ENCODE assay signal across 26 mouse cellular contexts in genomic region chr7:140897863-140898262, GRCm38 (mm10). TPM values are rescaled to one million over a fixed set of nuclear protein-coding genes. Genes with fewer than 3 reads are reported as not detected.
DNase-seq lines count a peak whose midpoint lies in the region; ATAC-seq and TF ChIP-seq lines count a peak whose summit lies in the region.
"Had no signal": no experiment of that assay in that cellular context is flagged by ENCODE, and none has a peak within 500 bp of the region (broad histone marks: within the 10 kb centered on the region; RNA-seq: fewer than 3 reads in every experiment).

No protein-coding gene starts in this region.

- no peaks in the 10 kb centered on the region for H3K27me3 ChIP-seq in embryonic facial prominence, embryonic 14.5 days (replicated peaks; ENCODE audit: control insufficient read depth, insufficient read depth, low read length)
- H3K27me3 ChIP-seq in embryonic facial prominence, embryonic 10.5 days (replicated peaks; ENCODE audit: low read depth, poor library complexity, severe bottlenecking): no peaks in the 10 kb centered on the region
- H3K27me3 ChIP-seq: CH12.LX; embryonic facial prominence, embryonic 13.5 days; forebrain, embryonic 12.5 days; Patski had no signal

- intact Hi-C loops in gastrocnemius, adult 2 months (cut with DNase I): no loop called here

- no peak overlapping the region for H3K4me2 ChIP-seq in embryonic facial prominence, embryonic 14.5 days (ENCODE audit: low read depth, low read length)
- H3K4me2 ChIP-seq: embryonic facial prominence, embryonic 13.5 days; forebrain, embryonic 12.5 days had no signal

- WGBS in embryonic facial prominence, embryonic 14.5 days: 77% methylated on average over 7 of the region's 7 CpGs
- 80% methylated on average over 7 of the region's 7 CpGs for WGBS in embryonic facial prominence, embryonic 10.5 days

- peak; percentile 53; the same call in 1 of the 2 replicates for ATAC-seq in embryonic facial prominence, embryonic 14.5 days (ENCODE audit: low read depth)
- ATAC-seq: activated CD4-positive, CD25-positive, alpha-beta regulatory T cell, adult 4 months; CD4-positive, CD25-positive, alpha-beta regulatory T cell, adult 4 months; forebrain, embryonic 14.5 days; forebrain, embryonic 16.5 days; Patski had no signal

- no peaks in the 10 kb centered on the region for H3K9me3 ChIP-seq in embryonic facial prominence, embryonic 14.5 days (ENCODE audit: control insufficient read depth, low read length)
- H3K9me3 ChIP-seq in embryonic facial prominence, embryonic 10.5 days: no peaks in the 10 kb centered on the region
- H3K9me3 ChIP-seq: embryonic facial prominence, embryonic 13.5 days; forebrain, embryonic 10.5 days; forebrain, embryonic 12.5 days; G1E had no signal

- no peaks in the 10 kb centered on the region for H3K4me1 ChIP-seq in embryonic facial prominence, embryonic 14.5 days (ENCODE audit: control insufficient read depth, insufficient read depth, low read length)
- peaks cover 13% of the 10 kb centered on the region for H3K4me1 ChIP-seq in embryonic facial prominence, embryonic 10.5 days
- peaks cover 13% of the 10 kb centered on the region for H3K4me1 ChIP-seq in brown adipose tissue, adult 24 weeks (ENCODE audit: control insufficient read depth, insufficient read depth, insufficient read length, low read length)
- H3K4me1 ChIP-seq: forebrain, embryonic 12.5 days had no signal

- peaks cover 59% of the 10 kb centered on the region for H3K36me3 ChIP-seq in embryonic facial prominence, embryonic 14.5 days (ENCODE audit: control insufficient read depth, insufficient read depth, low read length)
- peaks cover 65% of the 10 kb centered on the region for H3K36me3 ChIP-seq in embryonic facial prominence, embryonic 10.5 days (replicated peaks)

- DNase-seq in embryonic facial prominence, embryonic 14.5 days (ENCODE audit: low spot score): peak; percentile 26
- no peak for DNase-seq in embryonic facial prominence, embryonic 10.5 days (ENCODE audit: low spot score)
- no peak for DNase-seq in gastrocnemius, adult 2 months
- DNase-seq in gastrocnemius, postnatal 10 days: no peak
- no peak for DNase-seq in cerebellum, adult 11-12 months
- DNase-seq: adrenal gland, adult 8-10 months; adrenal gland, postnatal 14 days; adrenal gland, postnatal 36 days; B cell, adult 2 months; cerebellum, adult 11 months; cerebellum, adult 2 months; cerebellum, adult 9-10 months; cerebellum, postnatal 10 days; cerebellum, postnatal 25 days had no signal

- H3K4me3 ChIP-seq in embryonic facial prominence, embryonic 14.5 days (ENCODE audit: low read depth, low read length): no peak overlapping the region
- H3K4me3 ChIP-seq in embryonic facial prominence, embryonic 10.5 days: no peak overlapping the region
- H3K4me3 ChIP-seq in gastrocnemius, adult 2 months: peak overlapping the region; percentile 75
- H3K4me3 ChIP-seq in brown adipose tissue, adult 24 weeks (ENCODE audit: insufficient read depth, low read depth, low read length): 0 out of 2 replicates have a peak overlapping the region, but pooled peaks have one; percentile 70
- H3K4me3 ChIP-seq: embryonic facial prominence, embryonic 13.5 days; forebrain, embryonic 10.5 days; forebrain, embryonic 12.5 days had no signal

- no peak for TF ChIP-seq CTCF in gastrocnemius, adult 2 months (IDR thresholded peaks at IDR 0.05)

- H3K27ac ChIP-seq in embryonic facial prominence, embryonic 14.5 days (replicated peaks; ENCODE audit: low read depth, low read length): no peak overlapping the region
- no peak overlapping the region for H3K27ac ChIP-seq in embryonic facial prominence, embryonic 10.5 days (replicated peaks)
- H3K27ac ChIP-seq in gastrocnemius, adult 2 months: peak overlapping the region; percentile 97
- peak overlapping the region; percentile 8; the same call in 1 of the 2 replicates for H3K27ac ChIP-seq in brown adipose tissue, adult 24 weeks (replicated peaks; ENCODE audit: low read depth, low read length)
- H3K27ac ChIP-seq: embryonic facial prominence, embryonic 13.5 days; forebrain, embryonic 10.5 days; forebrain, embryonic 12.5 days had no signal

- H3K9ac ChIP-seq in embryonic facial prominence, embryonic 14.5 days (ENCODE audit: low read depth, low read length): no peak overlapping the region
- H3K9ac ChIP-seq: embryonic facial prominence, embryonic 13.5 days; forebrain, embryonic 12.5 days had no signal

RNA-seq across cellular contexts. Expression of gene Cox8b, which starts 2.4 kb away (rescaled TPM):
- 55.5 and 92.1 TPM in 2 replicates for polyA plus RNA-seq in embryonic facial prominence, embryonic 14.5 days (2014; fragmentation: Nextera tagmentation; extraction: Ambion mirVana)
- not detected in 2 replicates for polyA plus RNA-seq in embryonic facial prominence, embryonic 10.5 days (2016; fragmentation: Nextera tagmentation; extraction: Ambion mirVana)
- total RNA-seq in gastrocnemius, adult 2 months (2021): 1,000 to 10,000 TPM; 2,055 to 2,295 TPM
- total RNA-seq in gastrocnemius, postnatal 10 days (2021): 1,000 to 10,000 TPM in 1 of 2 experiments, 100 to 1,000 TPM in 1; 998 to 1,003 TPM
- 8,049 and 8,538 TPM in 2 replicates for polyA plus RNA-seq in brown adipose tissue, adult 24 weeks (2012; ENCODE audit: insufficient read depth, insufficient read length, missing spikeins)
- total RNA-seq: CH12.LX, G1E had no signal
- polyA plus RNA-seq: activated CD4-positive, CD25-positive, alpha-beta regulatory T cell, adult 4 months; CD4-positive, CD25-positive, alpha-beta regulatory T cell, adult 4 months; embryonic facial prominence, embryonic 11.5 days; forebrain, embryonic 10.5 days; forebrain, embryonic 12.5 days; forebrain, embryonic 14.5 days; forebrain, embryonic 16.5 days; G1E; Patski had no signal

RNA-seq across cellular contexts. Expression of gene Sirt3, which starts 15.8 kb away (rescaled TPM):
- 18.3 and 19.9 TPM in 2 replicates for polyA plus RNA-seq in embryonic facial prominence, embryonic 14.5 days (2014; fragmentation: Nextera tagmentation; extraction: Ambion mirVana)
- 22.6 and 24.5 TPM in 2 replicates for polyA plus RNA-seq in embryonic facial prominence, embryonic 10.5 days (2016; fragmentation: Nextera tagmentation; extraction: Ambion mirVana)
- total RNA-seq in gastrocnemius, adult 2 months (2021): 10 to 100 TPM; 20.4 to 27.3 TPM
- total RNA-seq in gastrocnemius, postnatal 10 days (2021): 10 to 100 TPM; 16.3 to 19.1 TPM
- polyA plus RNA-seq in brown adipose tissue, adult 24 weeks (2012; ENCODE audit: insufficient read depth, insufficient read length, missing spikeins): 77.2 and 79.1 TPM in 2 replicates

RNA-seq across cellular contexts. Expression of gene Psmd13, which starts 16.1 kb away (rescaled TPM):
- polyA plus RNA-seq in embryonic facial prominence, embryonic 14.5 days (2014; fragmentation: Nextera tagmentation; extraction: Ambion mirVana): 127 and 140 TPM in 2 replicates
- 332 TPM in 2 replicates for polyA plus RNA-seq in embryonic facial prominence, embryonic 10.5 days (2016; fragmentation: Nextera tagmentation; extraction: Ambion mirVana)
- 10 to 100 TPM; 84.5 to 89.3 TPM for total RNA-seq in gastrocnemius, adult 2 months (2021)
- 100 to 1,000 TPM; 104 to 105 TPM for total RNA-seq in gastrocnemius, postnatal 10 days (2021)
- 108 and 110 TPM in 2 replicates for polyA plus RNA-seq in brown adipose tissue, adult 24 weeks (2012; ENCODE audit: insufficient read depth, insufficient read length, missing spikeins)

RNA-seq across cellular contexts. Expression of gene Nlrp6, which starts 22.8 kb away (rescaled TPM):
- polyA plus RNA-seq in embryonic facial prominence, embryonic 14.5 days (2014; fragmentation: Nextera tagmentation; extraction: Ambion mirVana): 0.19 and 0.42 TPM in 2 replicates
- 0.19 TPM in 1 of 2 replicates, not detected in the other for polyA plus RNA-seq in embryonic facial prominence, embryonic 10.5 days (2016; fragmentation: Nextera tagmentation; extraction: Ambion mirVana)
- not detected for total RNA-seq in gastrocnemius, adult 2 months (2021)
- total RNA-seq in gastrocnemius, postnatal 10 days (2021): not detected
- not detected in 2 replicates for polyA plus RNA-seq in brown adipose tissue, adult 24 weeks (2012; ENCODE audit: insufficient read depth, insufficient read length, missing spikeins)
- polyA plus RNA-seq: activated CD4-positive, CD25-positive, alpha-beta regulatory T cell, adult 4 months; CD4-positive, CD25-positive, alpha-beta regulatory T cell, adult 4 months; embryonic facial prominence, embryonic 11.5 days; Patski had no signal

RNA-seq across cellular contexts. Expression of gene Bet1l, which starts 40.5 kb away (rescaled TPM):
- 65.4 and 75.3 TPM in 2 replicates for polyA plus RNA-seq in embryonic facial prominence, embryonic 14.5 days (2014; fragmentation: Nextera tagmentation; extraction: Ambion mirVana)
- 22.4 and 23.0 TPM in 2 replicates for polyA plus RNA-seq in embryonic facial prominence, embryonic 10.5 days (2016; fragmentation: Nextera tagmentation; extraction: Ambion mirVana)
- total RNA-seq in gastrocnemius, adult 2 months (2021): 1 to 10 TPM; 6.0 to 6.9 TPM
- 10 to 100 TPM; 12.3 to 13.6 TPM for total RNA-seq in gastrocnemius, postnatal 10 days (2021)
- polyA plus RNA-seq in brown adipose tissue, adult 24 weeks (2012; ENCODE audit: insufficient read depth, insufficient read length, missing spikeins): 43.9 and 49.2 TPM in 2 replicates

Comparison
In these comparisons a context has a peak if more than half of its experiments do, and no peak if none do; other contexts are left out.
1. RNA of gene Cox8b, which starts 2.4 kb away (polyA plus RNA-seq): 8,049 to 8,538 TPM in brown adipose tissue, adult 24 weeks and 55.5 to 92.1 TPM in embryonic facial prominence, embryonic 14.5 days; not detected in embryonic facial prominence, embryonic 10.5 days; every median in the first group is over 10 times any median in the second.
2. H3K27ac ChIP-seq: peak in gastrocnemius, adult 2 months (single experiment) and brown adipose tissue, adult 24 weeks (single experiment); none in embryonic facial prominence, embryonic 14.5 days (single experiment) and embryonic facial prominence, embryonic 10.5 days (single experiment).
3. H3K4me3 ChIP-seq: peak in gastrocnemius, adult 2 months (single experiment) and brown adipose tissue, adult 24 weeks (single experiment); none in embryonic facial prominence, embryonic 14.5 days (single experiment) and embryonic facial prominence, embryonic 10.5 days (single experiment).